Mouse (Mus musculus) MEL (cell line): ENCODE measurements around the gene Rhou. TPM values are rescaled to one million over a fixed set of nuclear protein-coding genes. Genes with fewer than 3 reads are reported as not detected.
A peak's percentile ranks its signal among the peaks of the same experiment; 100 is the strongest.

ENCODE experiments used
- DNase-seq: peaks from one replicate; pipeline ENCODE4 v3.0.0; 2011; ENCODE audit warnings: low read depth, low spot score
- H3K27ac ChIP-seq: 2 replicates; pipeline ENCODE4 v1.5.1; 2012; ENCODE audit warnings: low read depth, mild to moderate bottlenecking, control low read depth, low read length, moderate library complexity; ENCODE audit not compliant: control insufficient read depth
- H3K27me3 ChIP-seq, 2 experiments: fragments of 150-350 bp in 1 of 2; sonication (generic) in 1 of 2; 2 replicates each; pipeline ENCODE4 v1.6.1; 2012; ENCODE audit warnings: low read length in 2 of 2, mild to moderate bottlenecking in 2 of 2, improper control_type of control experiment in 1 of 2, moderate library complexity in 1 of 2; ENCODE audit not compliant: insufficient read depth in 2 of 2, control insufficient read depth in 1 of 2
- H3K36me3 ChIP-seq, 2 experiments: 2 replicates each; pipeline ENCODE4 v1.6.1; 2012 to 2014; ENCODE audit warnings: low read length in 2 of 2, improper control_type of control experiment in 1 of 2, inconsistent platforms in 1 of 2, mild to moderate bottlenecking in 1 of 2; ENCODE audit not compliant: insufficient read depth in 2 of 2, control insufficient read depth in 1 of 2
- H3K4me1 ChIP-seq, 2 experiments: fragments of 150-350 bp in 1 of 2; sonication (generic) in 1 of 2; 2 replicates each; pipeline ENCODE4 v1.6.1; 2012; ENCODE audit warnings: low read length in 2 of 2, improper control_type of control experiment in 1 of 2, mild to moderate bottlenecking in 1 of 2; ENCODE audit not compliant: insufficient read depth in 2 of 2, control insufficient read depth in 1 of 2
- H3K4me3 ChIP-seq, 2 experiments: fragments of 150-350 bp in 1 of 2; sonication (generic) in 1 of 2; 2 replicates each; pipeline ENCODE4 v1.5.1; 2012; ENCODE audit warnings: low read depth in 2 of 2, low read length in 2 of 2, mild to moderate bottlenecking in 2 of 2, moderate library complexity in 2 of 2, control low read depth in 1 of 2, improper control_type of control experiment in 1 of 2; ENCODE audit not compliant: control insufficient read depth in 1 of 2, insufficient read depth in 1 of 2
- H3K79me2 ChIP-seq: 2 replicates; pipeline ENCODE4 v1.6.1; 2012; ENCODE audit warnings: mild to moderate bottlenecking, low read length, moderate library complexity; ENCODE audit not compliant: control insufficient read depth, poor library complexity, insufficient read depth
- H3K9ac ChIP-seq: 2 replicates; pipeline ENCODE4 v1.6.1; 2012; ENCODE audit warnings: low read depth, mild to moderate bottlenecking, control low read depth, low read length, moderate library complexity; ENCODE audit not compliant: control insufficient read depth, poor library complexity, severe bottlenecking
- H3K9me3 ChIP-seq: fragments of 150-350 bp; sonication (generic); replicated peaks from 2 replicates; pipeline ENCODE4 v1.6.1; 2012; ENCODE audit warnings: mild to moderate bottlenecking, low read length, improper control_type of control experiment, moderate library complexity; ENCODE audit not compliant: insufficient read depth
- CTCF ChIP-seq, 3 experiments: IDR thresholded peaks in 2 of 3; conservative IDR thresholded peaks in 1 of 3; 2 replicates each; pipeline ENCODE4 v1.5.1; 2011 to 2012; ENCODE audit warnings: low read length in 3 of 3, low read depth in 2 of 3, mild to moderate bottlenecking in 2 of 3, improper control_type of control experiment in 1 of 3, inconsistent platforms in 1 of 3, mixed read lengths in 1 of 3, moderate library complexity in 1 of 3; ENCODE audit not compliant: control insufficient read depth in 1 of 3, insufficient read depth in 1 of 3, poor library complexity in 1 of 3, severe bottlenecking in 1 of 3
- E2F4 ChIP-seq: IDR thresholded peaks from 2 replicates; pipeline ENCODE4 v1.6.1; 2011; ENCODE audit warnings: low read depth, low read length, improper control_type of control experiment, borderline replicate concordance
- ELF1 ChIP-seq: IDR thresholded peaks from 2 replicates; pipeline ENCODE4 v1.6.1; 2014; ENCODE audit warnings: low read depth, mild to moderate bottlenecking, inconsistent platforms, low read length, improper control_type of control experiment, moderate library complexity
- EP300 ChIP-seq, 2 experiments: IDR thresholded peaks; 2 replicates each; pipeline ENCODE4 v1.6.1; 2011; ENCODE audit warnings: improper control_type of control experiment in 2 of 2, low read length in 2 of 2, low read depth in 1 of 2, mild to moderate bottlenecking in 1 of 2
- ETS1 ChIP-seq: IDR thresholded peaks from 2 replicates; pipeline ENCODE4 v1.6.1; 2012; ENCODE audit warnings: low read depth, mild to moderate bottlenecking, inconsistent platforms, low read length, improper control_type of control experiment, moderate library complexity
- GABPA ChIP-seq: IDR thresholded peaks from 2 replicates; pipeline ENCODE4 v1.6.1; 2012; ENCODE audit warnings: low read depth, mild to moderate bottlenecking, inconsistent platforms, low read length, improper control_type of control experiment, moderate library complexity
- GATA1 ChIP-seq: IDR thresholded peaks from 2 replicates; pipeline ENCODE4 v1.6.1; 2011; ENCODE audit warnings: low read depth, low read length, improper control_type of control experiment
- HCFC1 ChIP-seq: IDR thresholded peaks from 2 replicates; pipeline ENCODE4 v1.6.1; 2012; ENCODE audit warnings: low read depth, mild to moderate bottlenecking, inconsistent platforms, low read length, improper control_type of control experiment, moderate library complexity
- JUND ChIP-seq: IDR thresholded peaks from 2 replicates; pipeline ENCODE4 v1.6.1; 2011; ENCODE audit warnings: low read depth, mild to moderate bottlenecking, improper control_type of control experiment, low read length
- MAX ChIP-seq: IDR thresholded peaks from 2 replicates; pipeline ENCODE4 v1.6.1; 2011; ENCODE audit warnings: low read length, improper control_type of control experiment
- MAZ ChIP-seq: IDR thresholded peaks from 2 replicates; pipeline ENCODE4 v1.6.1; 2012; ENCODE audit warnings: low read depth, mild to moderate bottlenecking, inconsistent platforms, low read length, improper control_type of control experiment
- MEF2A ChIP-seq: IDR thresholded peaks from 2 replicates; pipeline ENCODE4 v1.6.1; 2014; ENCODE audit warnings: low read depth, mild to moderate bottlenecking, inconsistent platforms, low read length, improper control_type of control experiment; ENCODE audit not compliant: poor library complexity, insufficient replicate concordance, severe bottlenecking; ENCODE audit errors: extremely low read depth
- MYB ChIP-seq: IDR thresholded peaks from 2 replicates; pipeline ENCODE4 v1.6.1; 2011; ENCODE audit warnings: mild to moderate bottlenecking, low read depth, low read length, improper control_type of control experiment
- MYC ChIP-seq: IDR thresholded peaks from 2 replicates; pipeline ENCODE4 v1.6.1; 2011; ENCODE audit warnings: low read depth, mild to moderate bottlenecking, low read length, improper control_type of control experiment, moderate library complexity
- NELFE ChIP-seq: IDR thresholded peaks from 2 replicates; pipeline ENCODE4 v1.6.1; 2011; ENCODE audit warnings: low read depth, low read length, improper control_type of control experiment
- POLR2A ChIP-seq, 2 experiments: IDR thresholded peaks; 2 replicates each; pipeline ENCODE4 v1.6.1; 2011 to 2012; ENCODE audit warnings: low read length in 2 of 2, mild to moderate bottlenecking in 2 of 2, control low read depth in 1 of 2, improper control_type of control experiment in 1 of 2, low read depth in 1 of 2, moderate library complexity in 1 of 2; ENCODE audit not compliant: control insufficient read depth in 1 of 2, insufficient read depth in 1 of 2, poor library complexity in 1 of 2
- RAD21 ChIP-seq: IDR thresholded peaks from 2 replicates; pipeline ENCODE4 v1.6.1; 2011; ENCODE audit warnings: mild to moderate bottlenecking, low read depth, low read length, improper control_type of control experiment
- SIN3A ChIP-seq: IDR thresholded peaks from 2 replicates; pipeline ENCODE4 v1.6.1; 2012; ENCODE audit warnings: low read length, improper control_type of control experiment, inconsistent platforms
- SMC3 ChIP-seq: IDR thresholded peaks from 2 replicates; pipeline ENCODE4 v1.6.1; 2011; ENCODE audit warnings: low read depth, low read length, improper control_type of control experiment
- TBP ChIP-seq: IDR thresholded peaks from 2 replicates; pipeline ENCODE4 v1.8.0; 2011; ENCODE audit warnings: low read depth, low read length, improper control_type of control experiment
- USF1 ChIP-seq: IDR thresholded peaks from 2 replicates; pipeline ENCODE4 v1.6.1; 2014; ENCODE audit warnings: low read depth, mild to moderate bottlenecking, inconsistent platforms, low read length, improper control_type of control experiment, moderate library complexity
- USF2 ChIP-seq, 2 experiments: IDR thresholded peaks; 2 replicates each; pipeline ENCODE4 v1.6.1; 2011 to 2012; ENCODE audit warnings: improper control_type of control experiment in 2 of 2, low read length in 2 of 2, borderline replicate concordance in 1 of 2, inconsistent platforms in 1 of 2, low read depth in 1 of 2, mild to moderate bottlenecking in 1 of 2; ENCODE audit not compliant: insufficient read depth in 1 of 2
- ZC3H11A ChIP-seq: IDR thresholded peaks from 2 replicates; pipeline ENCODE4 v1.6.1; 2012; ENCODE audit warnings: low read depth, mild to moderate bottlenecking, inconsistent platforms, low read length, improper control_type of control experiment
- ZNF384 ChIP-seq: IDR thresholded peaks from 2 replicates; pipeline ENCODE4 v1.6.1; 2012; ENCODE audit warnings: low read depth, mild to moderate bottlenecking, inconsistent platforms, low read length, improper control_type of control experiment
- polyA plus RNA-seq, 2 experiments: library from polyadenylated mRNA; stranded (reverse) in 1 of 2; unstranded in 1 of 2; fragments of >175 nt in 1 of 2; fragments of >200 nt in 1 of 2; gene quantifications; 2 replicates each; pipeline versions ENCODE4 v1.2.1 to v1.2.4; 2012; ENCODE audit warnings: low replicate concordance in 2 of 2, low read depth in 1 of 2; ENCODE audit not compliant: insufficient read length in 2 of 2, insufficient read depth in 1 of 2, missing spikeins in 1 of 2
- total RNA-seq: library from RNA; depleted of rRNA; stranded (reverse); fragments of 300-350 nt; gene quantifications from 2 replicates; pipeline ENCODE4 v1.2.3, GENCODE M21; 2012

Rhou gene
- total and polyA plus RNA-seq, 3 experiments, result not detected

DNA sequence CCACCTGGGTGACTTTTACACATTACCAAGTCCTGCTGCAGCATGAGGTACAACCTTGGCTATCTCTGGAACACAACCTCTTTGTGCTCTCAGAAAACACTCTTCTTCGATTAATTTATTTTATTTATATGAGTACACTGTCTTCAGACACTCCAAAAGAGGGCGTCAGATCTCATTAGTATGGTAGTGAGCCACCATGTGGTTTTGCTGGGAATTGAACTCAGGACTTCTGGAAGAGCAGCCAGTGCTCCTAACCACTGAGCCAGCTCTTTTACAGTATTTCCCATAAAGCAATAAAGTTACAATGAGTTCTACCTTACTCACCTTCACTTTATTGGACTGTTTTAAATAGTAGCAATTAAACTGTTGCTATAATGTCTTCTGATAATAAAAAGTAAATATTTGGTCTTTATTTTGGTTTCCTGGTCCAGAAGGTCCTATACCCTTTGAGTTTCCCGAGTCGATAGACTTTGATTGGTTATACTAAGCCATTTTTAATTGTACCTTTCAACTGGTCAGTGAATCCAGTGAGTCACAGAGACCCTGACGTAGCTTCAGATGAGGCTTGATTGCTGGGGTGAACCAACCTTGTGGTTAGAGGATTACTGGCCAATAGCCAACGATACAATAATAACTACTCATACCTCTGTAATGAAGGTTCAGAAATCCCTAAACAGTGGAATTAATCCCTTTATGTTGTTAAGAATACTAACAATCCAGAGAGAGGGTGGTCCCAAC, 26.1 kb upstream of the Rhou start (continued):
- no peak for TF ChIP-seq NELFE

DNA sequence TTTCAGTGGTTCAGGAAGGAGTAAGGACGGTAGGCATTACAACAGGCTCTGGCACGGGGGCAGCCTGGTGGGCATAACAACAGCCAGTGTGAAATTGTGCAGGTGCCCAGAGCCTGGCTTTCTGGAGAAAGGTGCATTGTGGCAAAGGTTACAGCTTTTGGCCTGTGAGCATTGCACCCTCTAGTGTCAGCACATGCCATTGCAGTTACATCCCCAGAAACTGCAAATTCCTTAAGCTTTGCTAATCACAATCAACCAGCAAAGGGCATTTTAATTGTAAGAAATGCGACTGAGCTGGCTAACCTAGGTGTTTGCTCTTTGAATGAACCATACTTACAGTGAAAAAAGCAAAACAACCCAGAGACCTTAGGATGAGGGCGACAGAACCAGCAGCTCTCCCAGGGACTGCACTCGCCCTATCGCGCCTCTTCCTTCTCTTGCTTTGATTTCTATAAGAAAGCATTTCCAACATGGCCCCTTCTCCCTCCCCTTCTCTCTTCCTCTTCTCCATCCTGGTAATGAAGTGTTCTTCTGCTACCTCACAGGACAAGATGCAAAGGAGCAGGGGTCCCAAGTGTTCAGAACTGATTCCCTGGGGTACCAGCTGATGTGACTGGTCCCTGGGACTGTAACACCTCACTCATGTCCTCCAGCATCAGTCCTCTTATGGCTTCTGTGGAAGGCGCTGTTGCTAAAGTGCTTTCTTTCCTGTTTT, 25.3 kb upstream of the Rhou start:
- peaks cover 0 to 3% of the 10 kb centered on the region in 2 experiments; a peak in 2 of 4 replicates for H3K36me3 ChIP-seq
- no peak overlapping the region for H3K9ac ChIP-seq
- TF ChIP-seq GABPA, result no peak
- TF ChIP-seq TBP, result no peak
- no peak for TF ChIP-seq MAX
- TF ChIP-seq ZC3H11A, result peak; percentile 47
- TF ChIP-seq HCFC1, result no peak
- no peak for TF ChIP-seq MEF2A
- TF ChIP-seq JUND, result no peak
- TF ChIP-seq E2F4, result no peak
- peak; percentile 58 for TF ChIP-seq SMC3
- TF ChIP-seq GATA1, result no peak
- no peak for TF ChIP-seq MYC
- peak; percentile 82 for TF ChIP-seq RAD21
- TF ChIP-seq POLR2A (IDR thresholded peaks at IDR 0.05; ENCODE audit: control insufficient read depth in 1 of 2, insufficient read depth in 1 of 2, low read depth in 1 of 2, low read length in 2 of 2, poor library complexity in 1 of 2), result no peak
- TF ChIP-seq ZNF384, result no peak
- no peak for TF ChIP-seq USF2 (IDR thresholded peaks at IDR 0.05; ENCODE audit: borderline replicate concordance in 1 of 2, insufficient read depth in 1 of 2, low read depth in 1 of 2, low read length in 2 of 2)
- no peak for TF ChIP-seq ELF1
- TF ChIP-seq USF1, result no peak
- no peak for TF ChIP-seq EP300 (IDR thresholded peaks at IDR 0.05; ENCODE audit: low read depth in 1 of 2, low read length in 2 of 2)
- no peak for TF ChIP-seq MAZ
- TF ChIP-seq ETS1, result no peak
- TF ChIP-seq MYB, result no peak
- TF ChIP-seq CTCF (IDR thresholded peaks at IDR 0.05 in 2 of 3, conservative IDR thresholded peaks at IDR 0.05 in 1 of 3; ENCODE audit: control insufficient read depth in 1 of 3, insufficient read depth in 1 of 3, low read depth in 2 of 3, low read length in 3 of 3, poor library complexity in 1 of 3, severe bottlenecking in 1 of 3), result peak; percentile 80 to 91 (median 86)
- TF ChIP-seq SIN3A, result no peak
- TF ChIP-seq, all 39 proteins: peak for 4
- H3K27ac ChIP-seq, result no peak overlapping the region
- peak; percentile 73 for DNase-seq
- H3K9me3 ChIP-seq, result no peaks in the 10 kb centered on the region
- no peaks in the 10 kb centered on the region for H3K79me2 ChIP-seq
- no peaks in the 10 kb centered on the region for H3K27me3 ChIP-seq
- H3K4me3 ChIP-seq, result peak overlapping the region; percentile 25 to 77; a peak in 3 of 4 replicates
- H3K4me1 ChIP-seq, result peaks cover 7 to 10% of the 10 kb centered on the region in 2 experiments; a peak in 2 of 4 replicates
